Mouse (Mus musculus) erythroblast, embryonic 14.5 days (primary cell): ENCODE data around the gene Mamstr.

Experiments used
- GATA1 ChIP-seq: IDR thresholded peaks from 2 replicates; pipeline ENCODE4 v1.6.1; 2012; ENCODE audit warnings: low read length, inconsistent platforms, mixed read lengths
- TAL1 ChIP-seq: IDR thresholded peaks from 3 replicates; pipeline ENCODE4 v1.6.1; 2012; ENCODE audit warnings: low read length, inconsistent platforms, mixed read lengths

DNA sequence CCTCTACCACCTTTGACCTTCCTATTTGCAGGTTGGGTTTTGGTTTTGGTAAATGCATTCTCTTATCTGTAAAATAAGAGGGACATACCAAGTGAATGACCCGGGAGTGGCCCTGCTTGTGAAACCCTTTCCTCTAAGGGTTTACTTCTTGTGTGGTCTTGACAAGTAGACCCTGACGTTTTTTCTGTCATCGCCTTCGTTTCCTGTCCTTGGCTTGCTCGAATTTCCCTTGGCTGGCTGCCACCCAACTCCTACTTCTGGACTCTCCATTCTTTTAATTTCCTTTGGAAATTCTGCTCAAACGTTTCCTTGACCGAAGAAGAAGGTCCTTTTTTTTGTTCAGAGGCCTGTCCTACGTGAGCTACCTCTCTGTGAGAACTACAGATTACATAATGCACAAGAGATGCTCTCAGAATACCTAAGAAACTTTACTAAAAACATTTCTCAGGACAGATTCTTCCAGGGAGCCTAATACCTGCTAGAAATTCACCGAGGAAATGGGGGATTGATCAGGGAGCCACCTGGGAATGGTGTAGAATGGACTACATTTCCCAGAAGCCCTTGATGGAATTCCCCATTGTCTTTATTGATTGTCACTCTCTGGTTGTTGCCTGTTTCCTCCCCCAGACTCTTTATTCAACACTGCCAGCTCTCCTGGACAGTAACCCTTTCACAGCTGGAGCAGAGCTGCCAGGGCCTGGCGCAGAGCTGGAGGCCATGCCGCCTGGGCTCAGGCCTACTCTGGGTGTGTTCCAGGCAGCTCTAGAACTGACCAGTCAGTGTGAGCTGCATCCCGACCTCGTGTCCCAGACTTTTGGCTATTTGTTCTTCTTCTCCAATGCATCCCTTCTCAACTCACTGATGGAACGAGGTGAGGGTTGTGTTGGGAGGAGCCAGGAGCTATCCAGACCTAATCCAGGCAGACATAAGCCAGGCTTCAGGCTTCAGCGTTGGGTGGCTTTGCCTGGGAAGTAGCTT, 3.8 kb upstream of the Mamstr start:
- TF ChIP-seq TAL1 (no peak), GATA1 (no peak)
